Mouse (Mus musculus): ENCODE data around the gene Fam19a5.

Fam19a5 gene

GRCm38 (mm10) chr15:87667416-87667815 is 123.3 kb downstream of the Fam19a5 start:
- no peak for DNase-seq

- no peak for DNase-seq
These were observed 124.0 kb downstream of the Fam19a5 start for GRCm38 (mm10) chr15:87668112-87668511.

GRCm38 (mm10) chr15:87671929-87672328 is 127.8 kb downstream of the Fam19a5 start:
- no peak for DNase-seq

- DNase-seq, result no peak
These were observed 134.6 kb downstream of the Fam19a5 start for GRCm38 (mm10) chr15:87678711-87679110.

GRCm38 (mm10) chr15:87682410-87682809 is 138.3 kb downstream of the Fam19a5 start:
- DNase-seq, result no peak

GRCm38 (mm10) chr15:87686415-87687040 is 142.4 kb downstream of the Fam19a5 start:
- DNase-seq, result no peak

- DNase-seq, result peak; percentile 42 to 45
These were observed 147.3 kb downstream of the Fam19a5 start for GRCm38 (mm10) chr15:87691271-87691955.

GRCm38 (mm10) chr15:87691958-87692357 is 147.9 kb downstream of the Fam19a5 start:
- no peak for DNase-seq

- peak; percentile 79 to 80 for DNase-seq
These were observed 148.3 kb downstream of the Fam19a5 start for GRCm38 (mm10) chr15:87692394-87692793.

- DNase-seq, result no peak
These were observed 148.9 kb downstream of the Fam19a5 start for GRCm38 (mm10) chr15:87692865-87693513.

GRCm38 (mm10) chr15:87697433-87697996 is 153.4 kb downstream of the Fam19a5 start:
- DNase-seq, result no peak

GRCm38 (mm10) chr15:87698562-87699320 is 154.6 kb downstream of the Fam19a5 start:
- peak; percentile 39 to 54 for DNase-seq

GRCm38 (mm10) chr15:87702821-87703220 is 158.7 kb downstream of the Fam19a5 start:
- no peak for DNase-seq

GRCm38 (mm10) chr15:87703334-87703733 is 159.2 kb downstream of the Fam19a5 start:
- DNase-seq, result no peak

GRCm38 (mm10) chr15:87711790-87712189 is 167.7 kb downstream of the Fam19a5 start:
- no peak for DNase-seq

- DNase-seq, result no peak
These were observed 168.1 kb downstream of the Fam19a5 start for GRCm38 (mm10) chr15:87712221-87712620.

GRCm38 (mm10) chr15:87715037-87715676 is 171.1 kb downstream of the Fam19a5 start:
- peak; percentile 27 to 44 for DNase-seq

GRCm38 (mm10) chr15:87717056-87717455 is 173.0 kb downstream of the Fam19a5 start:
- no peak for DNase-seq

- no peak for DNase-seq
These were observed 179.4 kb downstream of the Fam19a5 start for GRCm38 (mm10) chr15:87723455-87723986.

- DNase-seq, result no peak
These were observed 182.6 kb downstream of the Fam19a5 start for GRCm38 (mm10) chr15:87726657-87727236.

GRCm38 (mm10) chr15:87736345-87736744 is 192.2 kb downstream of the Fam19a5 start:
- no peak for DNase-seq

GRCm38 (mm10) chr15:87755482-87755881 is 211.4 kb downstream of the Fam19a5 start:
- DNase-seq, result no peak

All from cerebellum, postnatal 36 days (tissue).